23 mouse cellular contexts compared by ENCODE assay signal in genomic region chr1:143307379-143307778, GRCm38 (mm10).
A peak's percentile ranks its signal among the peaks of the same experiment; 100 is the strongest.
DNase-seq lines count a peak whose midpoint lies in the region; ATAC-seq and TF ChIP-seq lines count a peak whose summit lies in the region.
"Had no signal": no experiment of that assay in that cellular context is flagged by ENCODE, and none has a peak within 500 bp of the region (broad histone marks: within the 10 kb centered on the region; RNA-seq: fewer than 3 reads in every experiment).

No protein-coding gene starts in this region.

- H3K4me2 ChIP-seq in CH12.LX (ENCODE audit: insufficient read depth, low read depth, poor library complexity, severe bottlenecking), result no peak overlapping the region
- H3K4me2 ChIP-seq in intestine, postnatal 0 days (replicated peaks; ENCODE audit: low read depth), result no peak overlapping the region
- H3K4me2 ChIP-seq: embryonic facial prominence, embryonic 12.5 days; forebrain, embryonic 13.5 days; forebrain, embryonic 15.5 days had no signal

- no peak for TF ChIP-seq RAD21 in CH12.LX (IDR thresholded peaks at IDR 0.05; ENCODE audit: low read depth, low read length)

- H3K9me3 ChIP-seq in CH12.LX (replicated peaks; ENCODE audit: low read length), result no peaks in the 10 kb centered on the region
- no peaks in the 10 kb centered on the region for H3K9me3 ChIP-seq in intestine, postnatal 0 days (ENCODE audit: control insufficient read depth)
- H3K9me3 ChIP-seq: embryonic facial prominence, embryonic 10.5 days; embryonic facial prominence, embryonic 12.5 days; forebrain, embryonic 13.5 days; forebrain, embryonic 15.5 days had no signal

- H3K27ac ChIP-seq in CH12.LX (ENCODE audit: insufficient read depth, low read depth), result no peak overlapping the region
- no peak overlapping the region for H3K27ac ChIP-seq in intestine, postnatal 0 days (ENCODE audit: low read depth, low read length)
- H3K27ac ChIP-seq: embryonic facial prominence, embryonic 10.5 days; embryonic facial prominence, embryonic 12.5 days; forebrain, embryonic 13.5 days; forebrain, embryonic 15.5 days had no signal

- WGBS in intestine, postnatal 0 days, result 67% methylated on average over 3 of the region's 3 CpGs

- no peak for TF ChIP-seq EP300 in CH12.LX (IDR thresholded peaks at IDR 0.05; ENCODE audit: low read length)

- no peaks in the 10 kb centered on the region for H3K79me2 ChIP-seq in CH12.LX (replicated peaks; ENCODE audit: control insufficient read depth, extremely low read depth, insufficient read depth, poor library complexity, severe bottlenecking)

- peak; percentile 51 for ATAC-seq in common myeloid progenitor, adult 5-6 weeks (replicated peaks; ENCODE audit: low read depth, poor library complexity, severe bottlenecking)
- ATAC-seq in megakaryocyte, adult 5-6 weeks (ENCODE audit: poor library complexity, severe bottlenecking), result peak; percentile 37; the same call in 1 of the 2 replicates
- ATAC-seq in intestine, postnatal 0 days, result no peak
- ATAC-seq: CD4-positive, CD25-positive, alpha-beta regulatory T cell, adult 4 months; forebrain, embryonic 13.5 days; forebrain, embryonic 15.5 days; forebrain, postnatal 0 days; Patski had no signal

- in situ Hi-C loops in CH12.LX (cut with MboI; ENCODE audit: low pct_ligation_motif_present, low pct_unique_long_range_greater_than_20kb, low sequenced_read_pairs), result no loop called here

- no peak overlapping the region for H3K9ac ChIP-seq in CH12.LX (ENCODE audit: insufficient read depth, low read depth)
- H3K9ac ChIP-seq in intestine, postnatal 0 days (ENCODE audit: low read depth, low read length), result no peak overlapping the region
- H3K9ac ChIP-seq: embryonic facial prominence, embryonic 12.5 days; forebrain, embryonic 13.5 days; forebrain, embryonic 15.5 days; forebrain, postnatal 0 days had no signal

- no peaks in the 10 kb centered on the region for H3K36me3 ChIP-seq in CH12.LX (replicated peaks in 1 of 2; ENCODE audit: control insufficient read depth in 1 of 2, insufficient read depth in 1 of 2, low read length in 1 of 2)
- H3K36me3 ChIP-seq in intestine, postnatal 0 days (ENCODE audit: control insufficient read depth, insufficient read depth), result no peaks in the 10 kb centered on the region
- H3K36me3 ChIP-seq: embryonic facial prominence, embryonic 10.5 days; embryonic facial prominence, embryonic 12.5 days; forebrain, embryonic 15.5 days had no signal

- DNase-seq in CH12.LX (ENCODE audit: extremely low read depth), result no peak
- no peak for DNase-seq in left cerebral cortex, adult 8-10 months (ENCODE audit: low spot score in 2 of 2)
- no peak for DNase-seq in urinary bladder, postnatal 10 days (ENCODE audit: low spot score)
- DNase-seq: adrenal gland, adult 2 months; adrenal gland, postnatal 10 days; adrenal gland, postnatal 25 days; B cell, adult 2 months; cerebellum, adult 11 months; cerebellum, adult 18-20 months; cerebellum, adult 8-10 months; cerebellum, adult 9-11 months; cerebellum, postnatal 14 days; cerebellum, postnatal 36 days; forebrain, postnatal 0 days had no signal

- dilution Hi-C loops in CH12.LX (cut with MboI; ENCODE audit: extremely low pct_ligation_motif_present, extremely low pct_unique_long_range_greater_than_20kb, low sequenced_read_pairs), result no loop called here

- H3K4me3 ChIP-seq in CH12.LX (replicated peaks in 1 of 3; ENCODE audit: low read depth in 2 of 3, low read length in 2 of 3, poor library complexity in 1 of 3), result no peak overlapping the region
- H3K4me3 ChIP-seq in intestine, postnatal 0 days (ENCODE audit: low read depth, low read length), result no peak overlapping the region
- H3K4me3 ChIP-seq: embryonic facial prominence, embryonic 10.5 days; embryonic facial prominence, embryonic 12.5 days; forebrain, embryonic 13.5 days; forebrain, embryonic 15.5 days had no signal

- H3K27me3 ChIP-seq in CH12.LX (replicated peaks), result no peaks in the 10 kb centered on the region
- no peaks in the 10 kb centered on the region for H3K27me3 ChIP-seq in intestine, postnatal 0 days (replicated peaks; ENCODE audit: control insufficient read depth, insufficient read depth, low read length)
- H3K27me3 ChIP-seq: embryonic facial prominence, embryonic 12.5 days; forebrain, embryonic 13.5 days; forebrain, embryonic 15.5 days; Patski had no signal

- TF ChIP-seq POLR2A in CH12.LX (IDR thresholded peaks at IDR 0.05; ENCODE audit: low read depth, low read length), result no peak

- no peak for TF ChIP-seq CTCF in CH12.LX (conservative IDR thresholded peaks at IDR 0.05 in 1 of 2, IDR thresholded peaks at IDR 0.05 in 1 of 2; ENCODE audit: low read depth in 2 of 2, low read length in 2 of 2)
- TF ChIP-seq CTCF in intestine, postnatal 0 days (IDR thresholded peaks at IDR 0.05; ENCODE audit: low read depth), result no peak

- H3K4me1 ChIP-seq in CH12.LX (ENCODE audit: control insufficient read depth in 1 of 2, insufficient read depth in 2 of 2), result no peaks in the 10 kb centered on the region; a peak in 1 of 4 replicates
- no peaks in the 10 kb centered on the region for H3K4me1 ChIP-seq in intestine, postnatal 0 days (replicated peaks; ENCODE audit: control insufficient read depth, insufficient read depth, low read length)
- H3K4me1 ChIP-seq: embryonic facial prominence, embryonic 12.5 days; forebrain, embryonic 13.5 days; forebrain, embryonic 15.5 days had no signal

TF ChIP-seq in CH12.LX, 34 proteins besides CTCF, POLR2A, EP300 and RAD21:
- TF ChIP-seq RCOR1 (conservative IDR thresholded peaks at IDR 0.05; ENCODE audit: low read depth, low read length) (no peak), BHLHE40 (IDR thresholded peaks at IDR 0.05; ENCODE audit: low read depth, low read length) (0 out of 2 replicates have a peak, but pooled peaks have one; percentile 6), KAT2A (IDR thresholded peaks at IDR 0.05; ENCODE audit: insufficient replicate concordance, low read length) (no peak), GABPA (IDR thresholded peaks at IDR 0.05; ENCODE audit: insufficient replicate concordance, low read depth, low read length) (no peak)
